Mouse (Mus musculus) hindbrain, embryonic 10.5 days (tissue): ENCODE measurements around the gene Bola3. TPM values are rescaled to one million over a fixed set of nuclear protein-coding genes. Genes with fewer than 3 reads are reported as not detected.

Experiments used
- DNase-seq: peaks from one replicate; pipeline ENCODE4 v3.0.0-alpha.2; 2017; ENCODE audit warnings: low spot score
- H3K27ac ChIP-seq: fragments of 300-500 bp; sonication (generic); 2 replicates; pipeline ENCODE4 v1.5.1; 2016; ENCODE audit warnings: mild to moderate bottlenecking, moderate library complexity
- H3K27me3 ChIP-seq: fragments of 300-500 bp; sonication (generic); 2 replicates; pipeline ENCODE4 v1.6.1; 2016; ENCODE audit warnings: mild to moderate bottlenecking; ENCODE audit not compliant: poor library complexity, insufficient read depth, severe bottlenecking
- H3K36me3 ChIP-seq: fragments of 300-500 bp; sonication (generic); 2 replicates; pipeline ENCODE4 v1.6.1; 2016; ENCODE audit warnings: mild to moderate bottlenecking, moderate library complexity
- H3K4me1 ChIP-seq: fragments of 300-500 bp; sonication (generic); replicated peaks from 2 replicates; pipeline ENCODE4 v1.6.1; 2016; ENCODE audit warnings: mild to moderate bottlenecking
- H3K4me3 ChIP-seq: fragments of 300-500 bp; sonication (generic); 2 replicates; pipeline ENCODE4 v1.5.1; 2016; ENCODE audit warnings: mild to moderate bottlenecking, moderate library complexity
- H3K9me3 ChIP-seq: fragments of 300-500 bp; sonication (generic); 2 replicates; pipeline ENCODE4 v1.6.1; 2016; ENCODE audit warnings: mild to moderate bottlenecking, moderate library complexity
- WGBS: fragments of 180-500 bp; shearing (Covaris S2); methylation state at CpG from one replicate; pipeline ENCODE4 v1.1.7; 2016; 5-methylcytosine and 5-hydroxymethylcytosine counted together
- polyA plus RNA-seq: library from polyadenylated mRNA; unstranded; fragments of >200 nt; fragmentation: Nextera tagmentation; extraction: Ambion mirVana; gene quantifications from 2 replicates; pipeline ENCODE4 v1.2.1, GENCODE M21; 2016

Gene Bola3
- polyA plus RNA-seq, 1 experiment from 2014 or later: 138 TPM

GRCm38 (mm10) chr6:83381510-83382491 lies 32.9 kb downstream of the Bola3 start:
- DNase-seq: no peak
- 86% methylated on average over 10 of the region's 10 CpGs for WGBS
- H3K4me3 ChIP-seq: no peak overlapping the region
- H3K27me3 ChIP-seq: no peaks in the 10 kb centered on the region
- H3K4me1 ChIP-seq: no peaks in the 10 kb centered on the region
- no peak overlapping the region for H3K27ac ChIP-seq
- no peaks in the 10 kb centered on the region for H3K9me3 ChIP-seq
- H3K36me3 ChIP-seq: peaks cover 98% of the 10 kb centered on the region

- Histone ChIP-seq H3K27me3 (no peaks in the 10 kb centered on the region), H3K9me3 (no peaks in the 10 kb centered on the region), H3K36me3 (peaks cover 89% of the 10 kb centered on the region), H3K4me1 (no peaks in the 10 kb centered on the region), H3K27ac (no peak overlapping the region), H3K4me3 (no peak overlapping the region)
- 93% methylated on average over 9 of the region's 9 CpGs for WGBS
- DNase-seq: no peak
Measured at GRCm38 (mm10) chr6:83385569-83386090, 36.7 kb downstream of the Bola3 start.

- H3K4me1 ChIP-seq: no peaks in the 10 kb centered on the region
- H3K9me3 ChIP-seq: no peaks in the 10 kb centered on the region
- peaks cover 89% of the 10 kb centered on the region for H3K36me3 ChIP-seq
- no peak for DNase-seq
- no peak overlapping the region for H3K27ac ChIP-seq
- WGBS: 90% methylated on average over 8 of the region's 8 CpGs
- no peak overlapping the region for H3K4me3 ChIP-seq
- no peaks in the 10 kb centered on the region for H3K27me3 ChIP-seq
Measured at GRCm38 (mm10) chr6:83392166-83392780, 43.3 kb downstream of the Bola3 start.

GRCm38 (mm10) chr6:83394122-83394521 lies 45.2 kb downstream of the Bola3 start:
- Histone ChIP-seq H3K4me1 (no peaks in the 10 kb centered on the region), H3K9me3 (no peaks in the 10 kb centered on the region), H3K4me3 (no peak overlapping the region), H3K27me3 (no peaks in the 10 kb centered on the region), H3K27ac (no peak overlapping the region), H3K36me3 (peaks cover 97% of the 10 kb centered on the region)
- WGBS: 93% methylated on average over 4 of the region's 4 CpGs
- no peak for DNase-seq

GRCm38 (mm10) chr6:83395544-83396229 lies 46.7 kb downstream of the Bola3 start:
- Histone ChIP-seq H3K4me3 (no peak overlapping the region), H3K27ac (no peak overlapping the region), H3K27me3 (no peaks in the 10 kb centered on the region), H3K36me3 (peaks cover 99% of the 10 kb centered on the region), H3K9me3 (no peaks in the 10 kb centered on the region), H3K4me1 (no peaks in the 10 kb centered on the region)
- no peak for DNase-seq
- WGBS: 94% methylated on average over 15 of the region's 15 CpGs

- H3K36me3 ChIP-seq: peaks cover 99% of the 10 kb centered on the region
- no peaks in the 10 kb centered on the region for H3K27me3 ChIP-seq
- WGBS: 96% methylated on average over 2 of the region's 2 CpGs
- no peaks in the 10 kb centered on the region for H3K9me3 ChIP-seq
- no peak overlapping the region for H3K27ac ChIP-seq
- no peak for DNase-seq
- H3K4me1 ChIP-seq: no peaks in the 10 kb centered on the region
- H3K4me3 ChIP-seq: no peak overlapping the region
Measured at GRCm38 (mm10) chr6:83396711-83397110, 47.8 kb downstream of the Bola3 start.

- H3K9me3 ChIP-seq: no peaks in the 10 kb centered on the region
- H3K27me3 ChIP-seq: no peaks in the 10 kb centered on the region
- DNase-seq: no peak
- H3K4me1 ChIP-seq: no peaks in the 10 kb centered on the region
- H3K27ac ChIP-seq: no peak overlapping the region
- H3K4me3 ChIP-seq: no peak overlapping the region
- 88% methylated on average over 8 of the region's 8 CpGs for WGBS
- peaks cover 100% of the 10 kb centered on the region for H3K36me3 ChIP-seq
Measured at GRCm38 (mm10) chr6:83397728-83398127, 48.8 kb downstream of the Bola3 start.

- Histone ChIP-seq H3K4me1 (no peaks in the 10 kb centered on the region), H3K36me3 (peaks cover 100% of the 10 kb centered on the region), H3K27me3 (no peaks in the 10 kb centered on the region), H3K4me3 (no peak overlapping the region), H3K27ac (no peak overlapping the region), H3K9me3 (no peaks in the 10 kb centered on the region)
- no peak for DNase-seq
- 90% methylated on average over 3 of the region's 3 CpGs for WGBS
Measured at GRCm38 (mm10) chr6:83399790-83400189, 50.8 kb downstream of the Bola3 start.

GRCm38 (mm10) chr6:83403481-83403880 lies 54.5 kb downstream of the Bola3 start:
- Histone ChIP-seq H3K27ac (0 out of 2 replicates have a peak overlapping the region, but pooled peaks have one; percentile 35), H3K27me3 (no peaks in the 10 kb centered on the region), H3K4me1 (no peaks in the 10 kb centered on the region), H3K36me3 (peaks cover 91% of the 10 kb centered on the region), H3K9me3 (no peaks in the 10 kb centered on the region), H3K4me3 (no peak overlapping the region)
- no peak for DNase-seq
- WGBS: 95% methylated on average over 8 of the region's 8 CpGs

GRCm38 (mm10) chr6:83404571-83404970 lies 55.6 kb downstream of the Bola3 start:
- DNase-seq: no peak
- no peaks in the 10 kb centered on the region for H3K4me1 ChIP-seq
- H3K36me3 ChIP-seq: peaks cover 83% of the 10 kb centered on the region
- no peak overlapping the region for H3K27ac ChIP-seq
- no peaks in the 10 kb centered on the region for H3K27me3 ChIP-seq
- no peak overlapping the region for H3K4me3 ChIP-seq
- WGBS: 96% methylated on average over 13 of the region's 13 CpGs
- no peaks in the 10 kb centered on the region for H3K9me3 ChIP-seq

- Histone ChIP-seq H3K27me3 (no peaks in the 10 kb centered on the region), H3K9me3 (no peaks in the 10 kb centered on the region), H3K4me3 (no peak overlapping the region), H3K36me3 (peaks cover 77% of the 10 kb centered on the region), H3K27ac (no peak overlapping the region), H3K4me1 (peaks cover 8% of the 10 kb centered on the region)
- 91% methylated on average over 7 of the region's 7 CpGs for WGBS
- no peak for DNase-seq
Measured at GRCm38 (mm10) chr6:83405511-83406064, 56.6 kb downstream of the Bola3 start.

GRCm38 (mm10) chr6:83408510-83408909 lies 59.6 kb downstream of the Bola3 start:
- WGBS: 94% methylated on average over 9 of the region's 9 CpGs
- Histone ChIP-seq H3K36me3 (peaks cover 67% of the 10 kb centered on the region), H3K27me3 (no peaks in the 10 kb centered on the region), H3K4me3 (no peak overlapping the region), H3K9me3 (no peaks in the 10 kb centered on the region), H3K27ac (no peak overlapping the region), H3K4me1 (peaks cover 37% of the 10 kb centered on the region)
- no peak for DNase-seq
